Mouse (Mus musculus) retina, postnatal 7 days (tissue): Measurements from ENCODE around the gene Robo1.

Experiments used
- DNase-seq: peaks from one replicate; pipeline ENCODE4 v3.0.0-alpha.2; 2012; ENCODE audit warnings: low read depth, low spot score

Gene Robo1

GRCm38 (mm10) chr16:72307537-72308330 is at the start of gene Robo1:
TSS of gene Robo1 (plus strand) at chr16:72308306.
- DNase-seq = no peak

GRCm38 (mm10) chr16:72267839-72268238 is 40.3 kb upstream of the Robo1 start:
- DNase-seq = no peak

GRCm38 (mm10) chr16:72276390-72277074 is 31.6 kb upstream of the Robo1 start:
- no peak for DNase-seq

DNA sequence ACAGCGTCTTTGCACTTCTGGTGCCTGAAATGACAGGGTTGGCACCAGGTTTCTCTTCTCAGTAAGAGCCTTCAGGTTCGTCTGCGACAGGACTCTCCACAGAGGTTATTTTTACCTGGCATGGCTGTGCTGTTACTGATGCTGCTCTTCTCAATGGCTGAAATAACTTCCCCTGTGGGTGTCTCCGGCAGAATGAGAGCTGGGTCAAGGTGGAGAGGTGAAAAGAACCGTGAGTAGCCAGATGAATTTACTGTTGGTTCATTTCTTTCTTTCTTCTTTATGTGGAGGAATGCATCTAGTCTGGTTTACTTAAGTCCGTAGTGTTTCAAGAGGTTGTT is 194 bp downstream of the Robo1 start:
- DNase-seq = no peak

DNA sequence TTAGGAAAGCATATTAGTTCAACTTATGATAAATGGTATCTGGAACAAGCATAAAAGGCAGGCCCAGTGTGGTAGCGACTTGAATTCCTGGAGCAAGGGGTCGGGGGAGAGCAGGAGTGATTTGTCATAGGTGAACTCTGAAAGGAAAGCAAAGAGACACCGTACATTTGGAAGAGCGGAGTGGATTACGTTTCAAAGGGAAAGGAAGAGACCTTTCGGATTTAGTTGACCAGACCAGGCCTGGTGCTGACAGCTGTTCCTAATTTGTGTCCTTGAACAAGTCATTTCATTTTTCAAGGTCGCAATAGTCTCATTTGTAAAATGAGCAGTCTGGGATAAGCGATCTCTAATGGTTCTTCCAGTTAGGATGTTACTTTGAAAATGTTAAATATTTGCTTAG is 19.2 kb downstream of the Robo1 start:
- DNase-seq = no peak

DNA sequence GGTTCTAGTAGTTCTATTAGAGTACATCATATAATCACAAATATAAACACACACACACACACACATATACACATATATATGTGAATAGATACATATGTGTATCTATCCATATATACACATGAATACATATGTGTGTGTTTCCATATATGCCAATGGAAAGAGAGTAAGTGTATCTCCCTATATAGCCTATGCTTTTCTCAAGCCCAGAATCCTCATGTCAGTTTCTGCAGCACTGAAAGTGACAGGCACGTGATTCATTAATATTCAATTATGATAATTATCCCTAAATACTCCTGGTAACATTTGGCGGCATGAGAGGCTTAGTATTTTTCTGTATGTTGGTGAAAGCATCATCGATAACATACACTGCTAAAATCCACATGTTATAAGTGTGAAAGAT is 20.5 kb downstream of the Robo1 start:
- DNase-seq = no peak

GRCm38 (mm10) chr16:72337757-72338156 is 29.7 kb downstream of the Robo1 start:
- DNase-seq = no peak

DNA sequence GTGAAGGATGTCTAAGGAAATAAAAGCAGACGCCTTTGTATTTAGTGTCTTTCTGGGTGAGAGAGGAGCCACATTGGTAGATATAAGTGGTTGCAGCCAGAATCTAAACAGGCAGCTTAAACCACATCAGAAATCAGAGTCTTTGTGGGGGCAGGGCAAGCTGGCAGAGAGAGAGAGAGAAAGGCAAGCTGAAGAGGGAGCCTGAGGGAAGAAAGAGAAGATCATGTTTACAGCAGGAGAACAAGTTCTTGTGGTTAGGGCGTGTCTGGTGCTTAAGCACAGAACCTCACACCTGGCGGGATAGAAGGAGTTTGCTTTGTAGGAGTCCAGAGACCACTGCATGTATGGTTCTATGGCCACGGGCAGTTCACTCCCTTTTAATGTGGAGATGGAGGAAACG is 42.3 kb downstream of the Robo1 start:
- no peak for DNase-seq

- DNase-seq = peak; percentile 19
Observed at GRCm38 (mm10) chr16:72356515-72357357, 48.6 kb downstream of the Robo1 start.

GRCm38 (mm10) chr16:72376896-72377295 is 68.8 kb downstream of the Robo1 start:
- DNase-seq = no peak

DNA sequence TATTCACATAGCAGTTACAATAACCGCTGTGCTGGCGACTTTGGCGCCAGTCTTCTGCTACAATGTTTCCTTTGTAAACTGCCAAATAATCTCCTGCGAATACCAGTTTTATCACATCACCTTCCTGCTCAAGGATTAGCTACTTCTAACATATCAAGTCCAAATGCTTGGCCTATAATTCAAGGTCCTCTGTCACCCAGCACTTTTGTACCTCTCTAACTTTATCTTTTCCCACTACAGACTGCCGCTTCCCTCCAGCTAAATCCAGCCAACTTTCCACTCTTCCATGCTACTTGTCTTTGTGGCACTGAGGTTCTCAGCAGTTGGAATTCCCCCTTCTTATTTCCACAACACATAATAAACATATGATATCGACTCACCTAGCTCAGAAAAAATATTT is 73.7 kb downstream of the Robo1 start:
- DNase-seq = no peak

GRCm38 (mm10) chr16:72383566-72383965 is 75.5 kb downstream of the Robo1 start:
- no peak for DNase-seq

- DNase-seq = no peak
Observed at GRCm38 (mm10) chr16:72393512-72393911, 85.4 kb downstream of the Robo1 start.

DNA sequence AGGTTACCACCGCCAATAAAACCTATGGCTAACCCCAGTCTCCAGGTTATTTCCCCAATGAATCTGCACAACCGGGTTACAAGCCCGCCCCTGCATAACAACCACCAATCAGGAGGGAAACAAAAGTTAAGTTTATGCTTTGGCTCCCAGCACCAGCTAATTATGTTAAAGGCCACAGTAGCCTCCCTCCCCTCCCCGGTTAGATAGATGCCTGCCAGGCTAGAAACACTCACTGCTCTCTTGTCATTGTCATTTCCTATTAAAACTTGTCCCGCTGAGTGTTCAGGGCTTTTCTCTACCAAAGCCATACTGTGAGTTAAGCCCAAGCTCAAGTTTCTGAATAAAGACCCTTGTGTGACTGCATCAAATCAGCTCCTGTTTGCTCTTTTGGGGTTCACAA is 90.7 kb downstream of the Robo1 start:
- no peak for DNase-seq

GRCm38 (mm10) chr16:72402381-72402780 is 94.3 kb downstream of the Robo1 start:
- DNase-seq = no peak

DNA sequence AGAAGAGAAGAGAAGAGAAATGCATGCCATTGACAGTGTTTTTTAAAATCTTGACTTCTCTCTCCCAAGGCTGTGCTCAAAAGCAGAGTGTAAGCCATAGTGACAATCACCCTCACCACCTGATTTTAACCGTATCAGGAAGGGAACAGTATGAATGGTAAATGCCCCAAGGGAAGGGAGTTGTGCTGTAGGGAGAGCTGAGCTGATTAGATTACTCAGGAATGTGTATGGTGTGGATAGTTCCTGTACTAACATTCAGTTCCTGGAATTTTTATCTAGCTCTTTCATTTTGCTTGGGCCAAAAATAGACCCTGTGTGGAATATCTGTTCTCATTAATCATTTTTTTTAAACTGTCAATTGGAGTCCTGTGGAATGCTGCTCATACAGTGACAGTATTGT is 101.7 kb downstream of the Robo1 start:
- DNase-seq = no peak

GRCm38 (mm10) chr16:72411669-72412270 is 103.7 kb downstream of the Robo1 start:
- no peak for DNase-seq

GRCm38 (mm10) chr16:72412879-72413278 is 104.8 kb downstream of the Robo1 start:
- DNase-seq = no peak

- DNase-seq = no peak
Observed at GRCm38 (mm10) chr16:72419328-72420066, 111.4 kb downstream of the Robo1 start.

GRCm38 (mm10) chr16:72422426-72422825 is 114.3 kb downstream of the Robo1 start:
- no peak for DNase-seq

GRCm38 (mm10) chr16:72434396-72434795 is 126.3 kb downstream of the Robo1 start:
- DNase-seq = no peak
